Mouse (Mus musculus) lung, embryonic 15.5 days (tissue): Measurements from ENCODE around the gene Vmn2r-ps130. TPM values are rescaled to one million over a fixed set of nuclear protein-coding genes. Genes with fewer than 3 reads are reported as not detected.
"Not testable (repeated sequence)": the region's sequence is repeated elsewhere in the genome, so short reads cannot be mapped to it uniquely, and the experiment has no call there.

Experiments
- ATAC-seq: fragments of 200-750 bp; cut with Nextera tagmentation; 2 replicates; pipeline ENCODE4 v1.8.0; 2017; ENCODE audit warnings: moderate number of reproducible peaks, borderline replicate concordance; ENCODE audit not compliant: low FRiP score, low TSS enrichment; ENCODE audit errors: extremely low read depth
- H3K27ac ChIP-seq: fragments of 300-500 bp; sonication (generic); 2 replicates; pipeline ENCODE4 v1.5.1; 2015; ENCODE audit warnings: moderate library complexity, mild to moderate bottlenecking, inconsistent platforms
- H3K27me3 ChIP-seq: fragments of 300-500 bp; sonication (generic); 2 replicates; pipeline ENCODE4 v1.6.1; 2015; ENCODE audit warnings: inconsistent platforms
- H3K36me3 ChIP-seq: fragments of 300-500 bp; sonication (generic); 2 replicates; pipeline ENCODE4 v1.6.1; 2015; ENCODE audit warnings: inconsistent platforms
- H3K4me1 ChIP-seq: fragments of 300-500 bp; sonication (generic); 2 replicates; pipeline ENCODE4 v1.6.1; 2015; ENCODE audit warnings: inconsistent platforms
- H3K4me2 ChIP-seq: fragments of 300-500 bp; sonication (generic); 2 replicates; pipeline ENCODE4 v1.6.1; 2015; ENCODE audit warnings: inconsistent platforms, mild to moderate bottlenecking, moderate library complexity
- H3K4me3 ChIP-seq: fragments of 300-500 bp; sonication (generic); 2 replicates; pipeline ENCODE4 v1.5.1; 2015; ENCODE audit warnings: mild to moderate bottlenecking, inconsistent platforms
- H3K9ac ChIP-seq: fragments of 300-500 bp; sonication (generic); 2 replicates; pipeline ENCODE4 v1.6.1; 2015; ENCODE audit warnings: inconsistent platforms
- H3K9me3 ChIP-seq: fragments of 300-500 bp; sonication (generic); 2 replicates; pipeline ENCODE4 v1.6.1; 2016; ENCODE audit warnings: inconsistent platforms
- WGBS: fragments of 180-500 bp; shearing (Covaris S2); methylation state at CpG from one replicate; pipeline ENCODE4 v1.1.7; 2015; 5-methylcytosine and 5-hydroxymethylcytosine counted together
- polyA plus RNA-seq: library from polyadenylated mRNA; unstranded; fragments of >200 nt; fragmentation: Nextera tagmentation; extraction: Ambion mirVana; gene quantifications from 2 replicates; pipeline ENCODE4 v1.2.1, GENCODE M21; 2015

The Vmn2r-ps130 gene
- not detected in 2 replicates for polyA plus RNA-seq

DNA sequence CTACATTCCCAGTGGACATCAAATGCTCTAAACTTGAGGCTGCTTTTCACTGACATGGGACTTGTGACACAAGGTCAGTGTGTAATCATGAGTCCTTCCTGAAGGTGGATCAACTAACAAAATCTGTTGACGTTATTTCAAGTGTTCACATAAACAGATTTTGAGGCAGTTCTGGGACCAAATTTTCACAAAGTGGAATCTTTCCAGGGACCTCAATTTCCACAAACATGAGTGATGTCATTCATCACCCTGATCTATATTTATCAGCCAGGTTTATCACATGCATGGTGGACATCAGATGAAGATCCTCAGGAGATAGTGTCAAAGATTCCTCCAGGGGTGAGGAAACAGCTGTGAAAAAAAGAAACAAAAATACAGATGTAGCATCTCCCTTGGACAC lies at the start of gene Vmn2r-ps130:
TSS of gene Vmn2r-ps130 (plus strand) at position 301 of the 400 bp plus-strand sequence.
- ATAC-seq, H3K9me3 ChIP-seq: not testable (repeated sequence)
- 75% methylated on average over 1 of the region's 1 CpGs for WGBS

More for the DNA sequence above, at the start of gene Vmn2r-ps130:
- not testable (repeated sequence) for H3K4me3 ChIP-seq, H3K27me3 ChIP-seq, H3K9ac ChIP-seq, H3K36me3 ChIP-seq, H3K27ac ChIP-seq, H3K4me1 ChIP-seq, H3K4me2 ChIP-seq

Other genes with a start within 250 kb of the Vmn2r-ps130 start
- 18.4 and 19.7 TPM in 2 replicates for gene Zfp945, start 194.0 kb upstream of the Vmn2r-ps130 start, polyA plus RNA-seq
- not detected in 2 replicates for gene Vmn2r113, start 118.2 kb upstream of the Vmn2r-ps130 start, polyA plus RNA-seq
- gene Zfp40, start 132.1 kb downstream of the Vmn2r-ps130 start, polyA plus RNA-seq = 11.7 TPM in 2 replicates